Mouse (Mus musculus): ENCODE measurements around the gene Ncmap. TPM values are rescaled to one million over a fixed set of nuclear protein-coding genes. Genes with fewer than 3 reads are reported as not detected.

The Ncmap gene
- polyA plus RNA-seq (2012; rRNA removed), result 0.96 and 1.3 TPM in 2 replicates

DNA sequence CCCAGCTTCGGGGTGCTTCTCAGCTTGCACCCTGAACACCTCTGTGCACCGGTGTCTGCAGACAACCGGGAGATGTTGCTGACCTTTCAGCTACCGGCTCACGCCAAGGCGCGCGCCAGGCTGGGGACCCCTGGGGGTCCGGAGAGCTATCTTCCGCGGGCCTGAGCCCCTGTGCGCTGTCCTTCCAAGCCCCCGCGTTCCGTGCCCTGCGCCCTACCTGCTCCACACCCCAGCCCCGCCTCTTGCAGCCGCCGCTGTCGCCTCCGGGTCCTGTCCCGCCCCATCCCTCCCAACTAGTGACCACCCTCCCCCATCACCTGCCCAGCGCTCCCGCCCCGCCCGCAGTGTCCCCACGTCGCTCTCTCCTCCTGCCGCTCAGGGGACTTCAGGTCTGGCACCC, at the start of gene Ncmap:
Gene Ncmap, minus strand, starts transcription at position 237 of the 400 bp plus-strand sequence.
- H3K4me3 ChIP-seq (ENCODE audit: insufficient read depth, low read length), result no peak within 1 kb of the TSS
- TF ChIP-seq CTCF (IDR thresholded peaks at IDR 0.05; ENCODE audit: extremely low read depth, insufficient read depth, low read length) (no peak), POLR2A (IDR thresholded peaks at IDR 0.05; ENCODE audit: extremely low read depth, insufficient read depth, low read length) (no peak)
- H3K27ac ChIP-seq (ENCODE audit: insufficient read depth, low read length), result no peak within 1 kb of the TSS
- no peaks in the 10 kb centered on the region for H3K4me1 ChIP-seq (ENCODE audit: control insufficient read depth, insufficient read depth, low read length)

DNA sequence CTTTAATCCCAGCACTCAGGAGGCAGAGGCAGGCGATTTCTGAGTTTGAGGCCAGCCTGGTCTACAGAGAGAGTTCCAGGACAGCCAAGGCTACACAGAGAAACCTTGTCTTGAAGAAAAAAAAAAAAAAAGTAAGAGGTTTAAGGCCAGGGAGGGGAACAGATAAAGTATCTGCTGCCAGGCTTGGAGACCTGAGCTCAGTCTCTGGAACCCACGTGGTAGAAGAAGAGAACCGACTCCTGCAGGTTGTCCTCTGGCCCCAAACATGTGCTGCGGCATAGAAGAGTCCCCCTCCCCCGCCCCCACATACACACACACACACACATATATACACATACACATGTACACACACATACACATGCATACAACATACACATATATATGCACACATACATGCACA, 44.4 kb upstream of the Ncmap start:
- TF ChIP-seq CTCF (IDR thresholded peaks at IDR 0.05; ENCODE audit: extremely low read depth, insufficient read depth, low read length), result no peak
- TF ChIP-seq POLR2A (IDR thresholded peaks at IDR 0.05; ENCODE audit: extremely low read depth, insufficient read depth, low read length), result no peak

DNA sequence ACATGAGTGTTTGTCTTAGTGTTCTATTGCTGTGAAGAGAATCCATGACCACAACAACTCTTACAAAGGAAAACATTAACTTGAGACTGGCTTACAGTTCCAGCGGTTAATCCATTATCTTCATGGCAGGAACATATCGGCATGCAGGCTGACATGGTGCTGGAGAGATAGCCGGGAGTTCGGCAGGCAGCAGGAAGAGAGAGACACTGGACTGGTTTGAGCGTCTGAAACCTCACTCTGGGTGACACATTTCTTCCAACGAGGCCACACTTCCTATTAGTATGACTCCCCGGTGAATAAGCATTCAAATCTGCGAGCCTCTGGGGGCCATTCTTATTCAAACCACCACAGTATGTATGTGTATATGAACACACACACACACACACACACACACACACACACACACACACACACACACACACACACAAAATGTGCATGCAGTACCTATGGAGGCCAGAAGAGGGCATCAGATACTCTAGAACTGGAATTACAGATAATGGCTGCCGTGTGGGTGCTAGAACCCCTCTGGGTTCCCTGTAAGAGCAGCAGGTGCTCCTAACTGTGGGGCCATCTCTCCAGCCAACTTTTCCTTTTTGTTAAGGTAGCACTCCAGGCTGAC, 42.0 kb upstream of the Ncmap start:
- no peak overlapping the region for H3K4me3 ChIP-seq (ENCODE audit: insufficient read depth, low read length)
- H3K27ac ChIP-seq (ENCODE audit: insufficient read depth, low read length), result no peak overlapping the region
- peak; percentile 27; the same call in 1 of the 2 replicates for TF ChIP-seq CTCF (IDR thresholded peaks at IDR 0.05; ENCODE audit: extremely low read depth, insufficient read depth, low read length)
- TF ChIP-seq POLR2A (IDR thresholded peaks at IDR 0.05; ENCODE audit: extremely low read depth, insufficient read depth, low read length), result no peak
- no peaks in the 10 kb centered on the region for H3K4me1 ChIP-seq (ENCODE audit: control insufficient read depth, insufficient read depth, low read length)

More for the DNA sequence above, 44.4 kb upstream of the Ncmap start:
- H3K27ac ChIP-seq (ENCODE audit: insufficient read depth, low read length), result no peak overlapping the region
- H3K4me3 ChIP-seq (ENCODE audit: insufficient read depth, low read length), result no peak overlapping the region
- H3K4me1 ChIP-seq (ENCODE audit: control insufficient read depth, insufficient read depth, low read length), result no peaks in the 10 kb centered on the region

DNA sequence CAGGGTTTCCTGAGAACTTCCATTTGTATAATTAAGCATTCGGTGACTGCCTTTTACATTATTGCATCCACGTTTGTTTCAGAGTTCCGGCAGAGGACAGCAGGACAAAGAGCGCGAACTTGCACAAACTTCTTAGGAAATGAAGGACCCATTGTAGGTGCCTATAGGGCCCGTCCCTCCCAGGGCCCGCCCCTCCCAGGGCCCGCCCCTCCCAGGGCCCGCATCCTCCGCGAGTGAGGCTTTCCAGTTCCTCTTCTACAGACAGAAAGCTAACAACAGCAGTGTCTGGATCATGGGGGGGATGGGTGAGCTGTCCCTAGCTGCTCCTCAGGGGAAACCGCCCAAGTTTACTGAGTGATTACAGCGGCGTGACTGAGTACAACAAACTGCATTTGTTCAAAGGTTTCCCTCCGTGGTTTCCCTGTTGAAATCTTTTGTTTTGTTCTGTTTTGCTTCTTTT, 41.2 kb upstream of the Ncmap start:
- no peak for TF ChIP-seq CTCF (IDR thresholded peaks at IDR 0.05; ENCODE audit: extremely low read depth, insufficient read depth, low read length)
- TF ChIP-seq POLR2A (IDR thresholded peaks at IDR 0.05; ENCODE audit: extremely low read depth, insufficient read depth, low read length), result no peak
- Histone ChIP-seq H3K27ac (ENCODE audit: insufficient read depth, low read length) (no peak overlapping the region), H3K4me1 (ENCODE audit: control insufficient read depth, insufficient read depth, low read length) (no peaks in the 10 kb centered on the region), H3K4me3 (ENCODE audit: insufficient read depth, low read length) (no peak overlapping the region)

DNA sequence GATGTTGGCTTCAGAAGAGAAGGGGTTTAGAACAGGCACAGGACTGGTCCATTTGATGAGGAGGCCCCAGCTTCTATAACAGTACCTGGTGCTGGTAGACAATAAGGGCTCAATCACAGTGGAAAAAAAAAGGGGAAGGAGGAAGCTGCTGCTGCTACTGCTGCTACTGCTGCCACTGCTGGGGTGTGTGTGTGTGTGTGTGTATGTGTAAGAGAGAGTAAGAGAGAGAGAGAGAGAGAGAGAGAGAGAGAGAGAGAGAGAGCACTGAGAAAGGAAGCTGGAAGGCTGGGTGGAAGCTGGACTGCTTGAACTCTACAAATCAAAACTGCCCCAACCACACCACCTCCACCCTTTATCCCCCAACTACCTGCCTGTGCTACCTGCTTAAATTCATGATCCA, 39.9 kb upstream of the Ncmap start:
- Histone ChIP-seq H3K4me3 (ENCODE audit: insufficient read depth, low read length) (no peak overlapping the region), H3K4me1 (ENCODE audit: control insufficient read depth, insufficient read depth, low read length) (no peaks in the 10 kb centered on the region), H3K27ac (ENCODE audit: insufficient read depth, low read length) (no peak overlapping the region)
- TF ChIP-seq POLR2A (IDR thresholded peaks at IDR 0.05; ENCODE audit: extremely low read depth, insufficient read depth, low read length) (no peak), CTCF (IDR thresholded peaks at IDR 0.05; ENCODE audit: extremely low read depth, insufficient read depth, low read length) (no peak)

DNA sequence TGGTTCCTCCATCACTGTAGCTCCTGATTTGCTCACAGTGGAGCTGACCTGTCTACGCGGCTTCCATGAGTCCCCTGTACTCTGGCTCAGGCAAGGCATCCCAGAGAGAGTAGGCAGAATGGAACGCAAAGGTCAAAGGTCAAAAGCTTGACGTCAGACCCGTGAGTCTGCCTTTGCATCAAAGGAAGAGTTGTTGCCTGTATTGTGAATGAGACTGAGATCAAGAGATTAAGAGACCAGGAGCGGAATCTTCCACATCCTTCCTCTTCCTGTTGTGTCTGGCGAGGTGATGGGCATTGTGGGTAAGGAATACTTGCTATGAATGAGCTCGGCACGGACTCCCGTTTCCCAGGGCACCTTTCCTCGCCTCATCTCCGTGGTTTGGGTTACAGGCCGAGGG, 38.3 kb upstream of the Ncmap start:
- H3K4me1 ChIP-seq (ENCODE audit: control insufficient read depth, insufficient read depth, low read length), result no peaks in the 10 kb centered on the region
- TF ChIP-seq POLR2A (IDR thresholded peaks at IDR 0.05; ENCODE audit: extremely low read depth, insufficient read depth, low read length), result no peak
- TF ChIP-seq CTCF (IDR thresholded peaks at IDR 0.05; ENCODE audit: extremely low read depth, insufficient read depth, low read length), result no peak
- no peak overlapping the region for H3K27ac ChIP-seq (ENCODE audit: insufficient read depth, low read length)
- H3K4me3 ChIP-seq (ENCODE audit: insufficient read depth, low read length), result no peak overlapping the region

DNA sequence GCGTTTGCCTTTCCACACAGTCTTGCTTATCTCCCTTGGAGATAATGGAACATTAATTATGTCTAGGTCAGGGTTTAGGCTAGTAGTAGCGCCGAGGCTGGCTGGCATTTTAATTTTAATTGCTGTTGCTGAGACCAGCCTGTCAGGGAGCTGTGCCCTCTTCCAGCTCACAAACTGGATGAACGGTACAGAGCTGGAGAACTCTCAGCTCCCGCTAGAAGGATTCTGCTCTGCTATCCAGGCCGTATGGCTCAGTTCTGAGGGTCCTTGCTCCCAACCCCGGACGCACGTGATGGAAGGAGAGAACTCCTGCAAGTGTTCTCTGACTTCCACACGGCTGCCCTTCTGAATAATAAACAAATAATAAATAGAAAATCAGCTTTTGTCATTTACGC, 36.4 kb upstream of the Ncmap start:
- Histone ChIP-seq H3K4me1 (ENCODE audit: control insufficient read depth, insufficient read depth, low read length) (no peaks in the 10 kb centered on the region), H3K27ac (ENCODE audit: insufficient read depth, low read length) (peak overlapping the region; percentile 24; the same call in 1 of the 2 replicates), H3K4me3 (ENCODE audit: insufficient read depth, low read length) (peak overlapping the region; percentile 57)
- no peak for TF ChIP-seq POLR2A (IDR thresholded peaks at IDR 0.05; ENCODE audit: extremely low read depth, insufficient read depth, low read length)
- TF ChIP-seq CTCF (IDR thresholded peaks at IDR 0.05; ENCODE audit: extremely low read depth, insufficient read depth, low read length), result no peak

DNA sequence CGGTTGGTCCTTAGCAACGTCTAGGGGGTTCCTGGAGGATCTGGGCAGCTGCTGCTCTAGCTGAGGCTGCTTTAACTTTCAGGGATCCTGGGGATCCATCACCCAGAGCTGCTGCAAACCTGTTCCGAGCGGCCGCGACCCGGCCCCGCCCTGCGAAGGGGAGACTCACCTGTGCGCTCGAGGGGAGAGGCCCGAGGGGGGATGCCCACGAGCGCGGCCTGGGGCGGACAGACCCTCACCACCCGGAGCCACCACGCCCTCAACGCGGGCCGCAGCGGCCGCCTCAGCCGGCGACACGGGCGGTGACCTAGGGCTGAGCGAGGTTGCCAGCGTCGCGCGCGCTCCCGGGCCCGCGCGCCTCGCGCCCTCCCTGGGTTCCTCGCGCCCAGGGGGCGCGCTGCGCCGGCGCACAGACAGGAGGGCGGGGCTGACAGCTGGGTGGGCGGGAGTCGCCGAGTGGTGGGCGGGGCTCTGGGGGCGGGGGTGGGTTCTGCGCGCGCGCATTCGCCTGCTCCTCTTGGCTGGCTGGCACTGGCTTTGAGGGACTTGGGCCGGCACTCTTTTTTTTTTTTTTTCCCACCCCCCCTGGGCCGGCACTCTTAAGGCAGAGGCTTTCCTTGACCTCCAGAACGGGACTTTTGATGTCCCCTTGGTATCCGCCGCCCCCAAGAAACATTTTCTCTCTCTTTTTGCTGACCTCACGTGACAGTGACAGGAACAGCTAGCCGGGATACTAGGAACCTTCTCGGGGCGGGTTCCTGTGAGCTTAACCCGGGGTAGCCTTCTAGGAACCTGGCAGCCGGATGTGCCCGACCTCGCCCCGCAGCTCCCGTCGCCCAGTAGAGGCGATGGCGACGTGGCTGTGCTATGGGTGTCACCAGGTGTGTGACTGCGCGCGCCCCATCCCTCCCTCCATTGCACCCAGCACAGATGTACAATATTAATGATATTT, 35.7 kb upstream of the Ncmap start, which contains the start of gene Rcan3:
Gene Rcan3, minus strand, starts transcription at position 411 of the 952 bp plus-strand sequence.
- TF ChIP-seq POLR2A (IDR thresholded peaks at IDR 0.05; ENCODE audit: extremely low read depth, insufficient read depth, low read length) (no peak), CTCF (IDR thresholded peaks at IDR 0.05; ENCODE audit: extremely low read depth, insufficient read depth, low read length) (no peak)
- Histone ChIP-seq H3K4me3 (ENCODE audit: insufficient read depth, low read length) (peak within 1 kb of the TSS; percentile 57), H3K4me1 (ENCODE audit: control insufficient read depth, insufficient read depth, low read length) (no peaks in the 10 kb centered on the region), H3K27ac (ENCODE audit: insufficient read depth, low read length) (peak within 1 kb of the TSS; percentile 67)

DNA sequence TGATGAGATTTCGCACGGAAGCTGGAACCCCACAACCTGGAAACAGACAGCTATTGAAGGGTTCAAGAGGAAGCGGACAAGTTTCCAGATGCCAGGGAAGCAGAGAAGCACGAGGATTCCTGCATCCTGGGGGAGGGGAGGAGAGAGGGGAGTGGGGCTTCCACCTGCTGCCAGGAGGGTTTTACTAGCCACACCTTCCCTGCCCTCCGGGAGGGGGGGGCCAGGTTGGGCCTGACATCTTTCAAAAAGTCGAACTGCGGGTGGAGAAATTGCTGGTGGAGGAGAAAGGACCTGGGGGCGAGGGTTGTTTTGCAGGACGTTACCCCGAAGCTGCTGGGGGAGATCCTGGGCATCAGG, 35.0 kb upstream of the Ncmap start:
- peak overlapping the region; percentile 57 for H3K4me3 ChIP-seq (ENCODE audit: insufficient read depth, low read length)
- no peak overlapping the region for H3K27ac ChIP-seq (ENCODE audit: insufficient read depth, low read length)
- TF ChIP-seq POLR2A (IDR thresholded peaks at IDR 0.05; ENCODE audit: extremely low read depth, insufficient read depth, low read length) (no peak), CTCF (IDR thresholded peaks at IDR 0.05; ENCODE audit: extremely low read depth, insufficient read depth, low read length) (no peak)
- H3K4me1 ChIP-seq (ENCODE audit: control insufficient read depth, insufficient read depth, low read length), result no peaks in the 10 kb centered on the region

All from cortical plate, adult 2 months (tissue).